Mouse (Mus musculus) retina, postnatal 7 days (tissue): ENCODE data around the gene Rcc1.
"Not testable (repeated sequence)": the region's sequence is repeated elsewhere in the genome, so short reads cannot be mapped to it uniquely, and the experiment has no call there.

Experiments
- DNase-seq: peaks from one replicate; pipeline ENCODE4 v3.0.0-alpha.2; 2012; ENCODE audit warnings: low read depth, low spot score

Gene Rcc1

DNA sequence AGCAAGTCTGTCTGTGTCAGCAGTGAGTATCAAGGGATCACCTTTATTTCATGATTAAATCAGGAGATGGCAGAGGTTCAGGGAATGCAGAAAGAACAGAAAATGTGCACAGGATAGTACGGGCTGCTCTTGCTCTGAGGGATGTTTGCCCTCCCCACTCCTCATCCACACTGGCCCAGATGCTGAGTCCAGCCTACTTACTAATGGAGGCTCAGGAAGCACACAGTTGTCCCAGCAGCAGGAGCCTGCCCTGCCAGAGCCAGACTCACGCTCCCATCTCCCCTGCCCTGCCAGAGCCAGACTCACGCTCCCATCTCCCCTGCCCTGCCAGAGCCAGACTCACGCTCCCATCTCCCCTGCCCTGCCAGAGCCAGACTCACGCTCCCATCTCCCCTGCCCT is 64.6 kb downstream of the Rcc1 start:
- not testable (repeated sequence) for DNase-seq
